Mouse (Mus musculus): ENCODE data around the gene Oca2. TPM values are rescaled to one million over a fixed set of nuclear protein-coding genes. Genes with fewer than 3 reads are reported as not detected.

Oca2 gene
- total and polyA plus RNA-seq, 3 experiments, result not detected

GRCm38 (mm10) chr7:56204877-56205276 is 34.7 kb upstream of the Oca2 start:
- Histone ChIP-seq H3K36me3 (replicated peaks) (peaks cover 86% of the 10 kb centered on the region), H3K4me3 (ENCODE audit: low read depth, low read length) (no peak overlapping the region), H3K9me3 (replicated peaks) (no peaks in the 10 kb centered on the region), H3K27me3 (ENCODE audit: insufficient read depth, low read length) (no peaks in the 10 kb centered on the region), H3K4me1 (ENCODE audit: insufficient read depth, low read depth, low read length) (no peaks in the 10 kb centered on the region)
- ATAC-seq (ENCODE audit: extremely low read depth, insufficient number of reproducible peaks, low FRiP score, poor library complexity, severe bottlenecking), result no peak
- TF ChIP-seq GATA2 (IDR thresholded peaks at IDR 0.05; ENCODE audit: borderline replicate concordance, low read depth, low read length), result no peak
- no peak for TF ChIP-seq POLR2AphosphoS5 (IDR thresholded peaks at IDR 0.05; ENCODE audit: insufficient replicate concordance, low read depth, low read length)
- no peak for TF ChIP-seq TAL1 (conservative IDR thresholded peaks at IDR 0.05; ENCODE audit: low read depth, low read length)
- TF ChIP-seq GATA1 (IDR thresholded peaks at IDR 0.05; ENCODE audit: borderline replicate concordance, low read length), result no peak
- no peak for TF ChIP-seq CTCF (IDR thresholded peaks at IDR 0.05; ENCODE audit: low read depth, low read length)
- no peak for DNase-seq (ENCODE audit: low spot score)

DNA sequence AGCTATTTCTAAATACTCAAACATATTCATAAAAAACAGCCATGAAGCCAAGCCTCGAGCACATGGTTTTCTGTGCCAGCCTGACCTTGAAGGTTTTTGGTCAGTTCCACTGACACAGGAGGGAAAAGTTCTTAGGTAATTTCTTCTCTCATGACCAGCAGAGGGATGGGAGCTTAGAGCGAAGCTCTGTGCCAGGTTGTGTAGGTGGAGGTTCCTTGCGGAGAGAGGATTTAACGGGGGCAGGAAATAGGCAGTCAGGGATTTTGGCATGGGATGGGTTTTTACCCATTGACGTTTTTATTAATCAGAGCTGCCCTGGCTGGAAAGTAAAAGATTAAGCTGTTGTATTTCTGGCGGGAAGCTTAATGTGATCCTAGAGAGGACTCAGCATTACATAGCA is 18.7 kb upstream of the Oca2 start:
- DNase-seq (ENCODE audit: low spot score), result no peak

DNA sequence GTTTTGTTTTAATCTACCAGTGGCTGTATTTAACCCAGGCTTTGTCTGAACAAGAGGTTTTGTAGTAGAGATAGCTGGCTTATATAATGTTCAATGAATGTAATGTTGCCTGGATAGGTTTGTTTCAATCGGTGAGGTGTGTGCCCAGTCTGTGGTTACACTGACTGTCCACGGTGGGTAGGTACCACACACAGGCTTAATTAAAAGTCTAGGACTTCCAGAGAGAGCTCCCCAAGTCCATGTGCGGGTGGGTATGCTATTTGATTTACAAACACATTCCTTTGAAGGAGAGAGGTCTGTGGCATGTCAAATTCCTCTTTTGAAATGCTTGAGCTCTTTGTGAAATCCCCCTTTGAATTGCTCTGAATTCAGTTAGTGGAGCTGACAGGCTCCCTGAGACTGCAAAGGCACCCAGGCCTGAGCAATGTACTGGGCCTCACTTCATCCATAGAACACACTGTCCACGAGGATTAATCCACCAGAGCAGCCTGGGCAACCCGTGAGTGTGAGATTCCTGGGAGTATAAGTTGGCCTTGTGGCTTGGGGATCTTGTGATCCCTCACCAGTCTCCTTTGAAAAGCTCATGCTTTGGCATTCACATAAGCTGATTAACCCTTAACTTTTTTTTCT is 3.7 kb upstream of the Oca2 start:
- ATAC-seq (ENCODE audit: extremely low read depth, insufficient number of reproducible peaks, low FRiP score, poor library complexity, severe bottlenecking) (no peak), DNase-seq (ENCODE audit: low spot score) (no peak)
- TF ChIP-seq CTCF (IDR thresholded peaks at IDR 0.05; ENCODE audit: low read depth, low read length) (no peak), TAL1 (conservative IDR thresholded peaks at IDR 0.05; ENCODE audit: low read depth, low read length) (no peak), POLR2AphosphoS5 (IDR thresholded peaks at IDR 0.05; ENCODE audit: insufficient replicate concordance, low read depth, low read length) (no peak), GATA1 (IDR thresholded peaks at IDR 0.05; ENCODE audit: borderline replicate concordance, low read length) (no peak), GATA2 (IDR thresholded peaks at IDR 0.05; ENCODE audit: borderline replicate concordance, low read depth, low read length) (no peak)
- Histone ChIP-seq H3K27me3 (ENCODE audit: insufficient read depth, low read length) (peaks cover 5% of the 10 kb centered on the region; the same call in 1 of the 2 replicates), H3K36me3 (replicated peaks) (peaks cover 14% of the 10 kb centered on the region), H3K4me1 (ENCODE audit: insufficient read depth, low read depth, low read length) (no peaks in the 10 kb centered on the region; the same call in 1 of the 2 replicates), H3K9me3 (replicated peaks) (no peaks in the 10 kb centered on the region), H3K4me3 (ENCODE audit: low read depth, low read length) (no peak overlapping the region)

More for the DNA sequence above, 18.7 kb upstream of the Oca2 start:
- no peak overlapping the region for H3K4me3 ChIP-seq (ENCODE audit: low read depth, low read length)
- ATAC-seq (ENCODE audit: extremely low read depth, insufficient number of reproducible peaks, low FRiP score, poor library complexity, severe bottlenecking), result no peak
- no peak for TF ChIP-seq POLR2AphosphoS5 (IDR thresholded peaks at IDR 0.05; ENCODE audit: insufficient replicate concordance, low read depth, low read length)
- TF ChIP-seq GATA2 (IDR thresholded peaks at IDR 0.05; ENCODE audit: borderline replicate concordance, low read depth, low read length), result no peak
- TF ChIP-seq GATA1 (IDR thresholded peaks at IDR 0.05; ENCODE audit: borderline replicate concordance, low read length), result no peak
- TF ChIP-seq CTCF (IDR thresholded peaks at IDR 0.05; ENCODE audit: low read depth, low read length), result no peak
- TF ChIP-seq TAL1 (conservative IDR thresholded peaks at IDR 0.05; ENCODE audit: low read depth, low read length), result no peak
- H3K4me1 ChIP-seq (ENCODE audit: insufficient read depth, low read depth, low read length), result no peaks in the 10 kb centered on the region
- no peaks in the 10 kb centered on the region for H3K9me3 ChIP-seq (replicated peaks)
- no peaks in the 10 kb centered on the region for H3K27me3 ChIP-seq (ENCODE audit: insufficient read depth, low read length)
- H3K36me3 ChIP-seq (replicated peaks), result peaks cover 81% of the 10 kb centered on the region

DNA sequence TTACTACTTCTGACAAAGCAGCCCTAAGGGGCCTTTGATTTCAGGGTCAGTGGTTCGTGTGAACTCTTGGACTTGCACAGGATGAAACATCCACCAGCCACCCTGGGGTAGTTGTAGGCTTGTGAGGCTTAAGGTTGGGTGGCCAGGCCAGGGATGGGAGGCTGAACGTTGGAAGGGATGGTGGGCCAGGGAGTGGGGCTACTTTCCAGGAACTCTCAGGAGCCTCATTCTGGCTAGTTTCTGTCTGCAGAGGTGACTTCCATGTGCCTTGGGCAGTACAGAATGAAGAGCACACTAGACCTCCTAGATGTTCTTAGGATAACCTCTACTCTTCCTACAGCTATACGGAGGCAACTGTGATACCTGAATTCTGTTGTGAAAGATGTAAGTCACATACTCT is 2.9 kb upstream of the Oca2 start:
- TF ChIP-seq GATA2 (IDR thresholded peaks at IDR 0.05; ENCODE audit: borderline replicate concordance, low read depth, low read length) (no peak), TAL1 (conservative IDR thresholded peaks at IDR 0.05; ENCODE audit: low read depth, low read length) (no peak), GATA1 (IDR thresholded peaks at IDR 0.05; ENCODE audit: borderline replicate concordance, low read length) (no peak), CTCF (IDR thresholded peaks at IDR 0.05; ENCODE audit: low read depth, low read length) (no peak), POLR2AphosphoS5 (IDR thresholded peaks at IDR 0.05; ENCODE audit: insufficient replicate concordance, low read depth, low read length) (no peak)
- H3K9me3 ChIP-seq (replicated peaks), result no peaks in the 10 kb centered on the region
- no peak overlapping the region for H3K4me3 ChIP-seq (ENCODE audit: low read depth, low read length)
- H3K4me1 ChIP-seq (ENCODE audit: insufficient read depth, low read depth, low read length), result no peaks in the 10 kb centered on the region; the same call in 1 of the 2 replicates
- peaks cover 10% of the 10 kb centered on the region for H3K36me3 ChIP-seq (replicated peaks)
- ATAC-seq (ENCODE audit: extremely low read depth, insufficient number of reproducible peaks, low FRiP score, poor library complexity, severe bottlenecking) (no peak), DNase-seq (ENCODE audit: low spot score) (no peak)
- peaks cover 5% of the 10 kb centered on the region; the same call in 1 of the 2 replicates for H3K27me3 ChIP-seq (ENCODE audit: insufficient read depth, low read length)

DNA sequence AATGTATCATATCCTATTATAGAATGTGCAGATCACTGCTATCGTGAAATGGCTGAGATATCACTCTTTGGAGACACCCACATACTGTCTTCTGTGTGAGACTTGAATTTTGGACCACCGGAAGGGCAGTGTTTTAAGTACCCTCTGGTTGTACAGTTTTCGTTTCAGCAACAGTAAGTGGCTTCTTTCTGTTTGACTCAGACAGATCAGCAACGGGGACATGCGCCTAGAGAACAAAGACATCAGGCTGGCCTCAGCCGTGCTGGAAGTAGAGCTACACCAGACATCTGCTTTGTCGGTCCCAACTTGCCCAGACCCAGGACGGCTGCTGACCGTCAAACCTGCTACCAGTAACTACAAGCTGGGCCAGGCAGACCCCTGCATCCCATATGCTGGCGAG is 15.0 kb downstream of the Oca2 start:
- no peak overlapping the region for H3K4me3 ChIP-seq (ENCODE audit: low read depth, low read length)
- ATAC-seq (ENCODE audit: extremely low read depth, insufficient number of reproducible peaks, low FRiP score, poor library complexity, severe bottlenecking), result no peak
- H3K4me1 ChIP-seq (ENCODE audit: insufficient read depth, low read depth, low read length), result no peaks in the 10 kb centered on the region
- no peaks in the 10 kb centered on the region for H3K36me3 ChIP-seq (replicated peaks)
- no peak for DNase-seq (ENCODE audit: low spot score)
- no peak for TF ChIP-seq CTCF (IDR thresholded peaks at IDR 0.05; ENCODE audit: low read depth, low read length)
- TF ChIP-seq POLR2AphosphoS5 (IDR thresholded peaks at IDR 0.05; ENCODE audit: insufficient replicate concordance, low read depth, low read length), result no peak
- no peak for TF ChIP-seq TAL1 (conservative IDR thresholded peaks at IDR 0.05; ENCODE audit: low read depth, low read length)
- TF ChIP-seq GATA1 (IDR thresholded peaks at IDR 0.05; ENCODE audit: borderline replicate concordance, low read length), result no peak
- TF ChIP-seq GATA2 (IDR thresholded peaks at IDR 0.05; ENCODE audit: borderline replicate concordance, low read depth, low read length), result no peak
- H3K9me3 ChIP-seq (replicated peaks), result no peaks in the 10 kb centered on the region
- H3K27me3 ChIP-seq (ENCODE audit: insufficient read depth, low read length), result peaks cover 6% of the 10 kb centered on the region

GRCm38 (mm10) chr7:56257875-56258441 is 18.4 kb downstream of the Oca2 start:
- Histone ChIP-seq H3K4me3 (ENCODE audit: low read depth, low read length) (no peak overlapping the region), H3K9me3 (replicated peaks) (no peaks in the 10 kb centered on the region), H3K36me3 (replicated peaks) (no peaks in the 10 kb centered on the region), H3K4me1 (ENCODE audit: insufficient read depth, low read depth, low read length) (no peaks in the 10 kb centered on the region), H3K27me3 (ENCODE audit: insufficient read depth, low read length) (peaks cover 6% of the 10 kb centered on the region)
- no peak for TF ChIP-seq POLR2AphosphoS5 (IDR thresholded peaks at IDR 0.05; ENCODE audit: insufficient replicate concordance, low read depth, low read length)
- no peak for TF ChIP-seq GATA2 (IDR thresholded peaks at IDR 0.05; ENCODE audit: borderline replicate concordance, low read depth, low read length)
- no peak for TF ChIP-seq CTCF (IDR thresholded peaks at IDR 0.05; ENCODE audit: low read depth, low read length)
- TF ChIP-seq GATA1 (IDR thresholded peaks at IDR 0.05; ENCODE audit: borderline replicate concordance, low read length), result no peak
- TF ChIP-seq TAL1 (conservative IDR thresholded peaks at IDR 0.05; ENCODE audit: low read depth, low read length), result no peak
- no peak for DNase-seq (ENCODE audit: low spot score)
- ATAC-seq (ENCODE audit: extremely low read depth, insufficient number of reproducible peaks, low FRiP score, poor library complexity, severe bottlenecking), result no peak
